Mouse (Mus musculus): ENCODE data around the gene Pik3ip1.

DNA sequence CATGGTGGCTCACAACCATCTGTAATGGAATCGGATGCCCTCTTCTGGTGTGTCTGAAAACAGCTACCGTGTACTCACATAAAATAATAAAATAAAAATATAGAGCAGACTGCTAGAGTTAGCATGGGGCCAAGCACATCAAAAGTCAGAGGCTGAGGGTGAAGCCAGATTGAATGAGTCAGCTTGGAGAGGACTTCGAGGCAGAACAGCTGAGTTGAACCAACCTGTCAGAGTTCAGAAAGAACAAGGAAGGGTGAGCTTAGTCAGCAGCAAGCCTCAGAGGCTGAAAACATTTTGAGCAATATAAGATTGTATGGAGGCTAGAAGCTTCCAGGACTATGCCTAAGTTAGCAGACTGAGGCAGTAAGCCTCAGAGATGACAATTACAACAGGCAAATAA, 11.9 kb upstream of the Pik3ip1 start:
- TF ChIP-seq MAX (IDR thresholded peaks at IDR 0.05; ENCODE audit: low read depth) (no peak), POLR2A (IDR thresholded peaks at IDR 0.05; ENCODE audit: insufficient read length, low read depth) (no peak), MYOD1 (IDR thresholded peaks at IDR 0.05; ENCODE audit: control insufficient read depth in 1 of 3, insufficient read length in 2 of 3, low read depth in 2 of 3) (no peak), SRF (IDR thresholded peaks at IDR 0.05; ENCODE audit: control insufficient read depth, insufficient read length, low read depth) (no peak), POLR2AphosphoS2 (IDR thresholded peaks at IDR 0.05; ENCODE audit: insufficient read length, low read depth) (no peak), USF1 (IDR thresholded peaks at IDR 0.05; ENCODE audit: low read depth) (no peak), E2F4 (IDR thresholded peaks at IDR 0.05; ENCODE audit: insufficient read depth) (no peak), MYOG (IDR thresholded peaks at IDR 0.05; ENCODE audit: control insufficient read depth in 1 of 3, insufficient read depth in 1 of 3, insufficient read length in 2 of 3, low read depth in 2 of 3) (no peak), TCF12 (IDR thresholded peaks at IDR 0.05; ENCODE audit: insufficient read depth, poor library complexity, severe bottlenecking) (no peak)

All from myocyte (in vitro differentiated cells).